Comparison of ENCODE assay signal across 24 mouse cellular contexts in genomic region chr8:48032046-48032445, GRCm38 (mm10). TPM values are rescaled to one million over a fixed set of nuclear protein-coding genes. Genes with fewer than 3 reads are reported as not detected.
DNase-seq lines count a peak whose midpoint lies in the region; ATAC-seq lines count a peak whose summit lies in the region.
"Had no signal": no experiment of that assay in that cellular context is flagged by ENCODE, and none has a peak within 500 bp of the region (broad histone marks: within the 10 kb centered on the region; RNA-seq: fewer than 3 reads in every experiment).

No protein-coding gene starts in this region.

- WGBS in embryonic facial prominence, embryonic 10.5 days = 18% methylated on average over 2 of the region's 2 CpGs

- peak; percentile 75 for DNase-seq in embryo, embryonic 10 days (ENCODE audit: low spot score)
- DNase-seq in embryo, embryonic 11 days = peak; percentile 52
- DNase-seq in embryonic facial prominence, embryonic 10.5 days (ENCODE audit: low spot score) = peak; percentile 34
- DNase-seq in right cerebral cortex, postnatal 10 days (ENCODE audit: low spot score in 2 of 2) = no peak
- DNase-seq in heart, adult 8-10 months (ENCODE audit: low spot score) = no peak
- no peak for DNase-seq in left cerebral cortex, adult 18-20 months (ENCODE audit: low spot score in 2 of 2)
- DNase-seq: adrenal gland, adult 8-10 months; adrenal gland, postnatal 14 days; adrenal gland, postnatal 36 days; cerebellum, adult 11-12 months; cerebellum, adult 2 months; cerebellum, adult 9-10 months; cerebellum, postnatal 10 days; cerebellum, postnatal 25 days had no signal

- no peaks in the 10 kb centered on the region for H3K27me3 ChIP-seq in embryonic facial prominence, embryonic 10.5 days (replicated peaks; ENCODE audit: low read depth, poor library complexity, severe bottlenecking)
- H3K27me3 ChIP-seq: embryonic facial prominence, embryonic 13.5 days; embryonic facial prominence, embryonic 15.5 days; forebrain, embryonic 12.5 days had no signal

- ATAC-seq in megakaryocyte-erythroid progenitor cell, adult 5-6 weeks (replicated peaks; ENCODE audit: low FRiP score, low TSS enrichment, poor library complexity, severe bottlenecking) = no peak
- ATAC-seq: activated CD4-positive, CD25-positive, alpha-beta regulatory T cell, adult 4 months; forebrain, embryonic 14.5 days; forebrain, embryonic 16.5 days; Patski had no signal

- H3K9me3 ChIP-seq in embryonic facial prominence, embryonic 10.5 days = 0 out of 2 replicates have a peak, but pooled peaks cover 3% of the 10 kb centered on the region
- H3K9me3 ChIP-seq: embryonic facial prominence, embryonic 13.5 days; embryonic facial prominence, embryonic 15.5 days; forebrain, embryonic 10.5 days; forebrain, embryonic 12.5 days had no signal

- H3K27ac ChIP-seq in embryonic facial prominence, embryonic 10.5 days (replicated peaks) = no peak overlapping the region
- H3K27ac ChIP-seq: embryonic facial prominence, embryonic 13.5 days; embryonic facial prominence, embryonic 15.5 days; forebrain, embryonic 10.5 days; forebrain, embryonic 12.5 days had no signal

- no peak overlapping the region for H3K4me3 ChIP-seq in embryonic facial prominence, embryonic 10.5 days
- H3K4me3 ChIP-seq: embryonic facial prominence, embryonic 13.5 days; embryonic facial prominence, embryonic 15.5 days; erythroblast, embryonic 14.5 days; forebrain, embryonic 10.5 days; forebrain, embryonic 12.5 days had no signal

- peaks cover 11% of the 10 kb centered on the region for H3K4me1 ChIP-seq in embryonic facial prominence, embryonic 10.5 days
- H3K4me1 ChIP-seq: embryonic facial prominence, embryonic 13.5 days; embryonic facial prominence, embryonic 15.5 days; forebrain, embryonic 10.5 days; forebrain, embryonic 12.5 days had no signal

- H3K36me3 ChIP-seq in embryonic facial prominence, embryonic 10.5 days (replicated peaks) = no peaks in the 10 kb centered on the region
- H3K36me3 ChIP-seq: embryonic facial prominence, embryonic 13.5 days; embryonic facial prominence, embryonic 15.5 days; forebrain, embryonic 10.5 days; forebrain, embryonic 12.5 days had no signal

RNA-seq across cellular contexts. Expression of gene Wwc2, which starts 41.3 kb away (rescaled TPM):
- polyA plus RNA-seq in embryonic facial prominence, embryonic 10.5 days (2016; fragmentation: Nextera tagmentation; extraction: Ambion mirVana) = 10.6 and 11.1 TPM in 2 replicates
- 5.1 and 5.8 TPM in 2 replicates for total RNA-seq in megakaryocyte-erythroid progenitor cell, adult 5-6 weeks (2014; fragmentation: Nextera tagmentation)
- 6.3 and 6.8 TPM in 2 replicates for total RNA-seq in megakaryocyte-erythroid progenitor cell, adult 5-6 weeks (2017)
- total RNA-seq in heart, adult 8-10 months (2022) = 10 to 100 TPM; 24.1 to 25.3 (median 24.6) TPM
- total RNA-seq in left cerebral cortex, adult 18-20 months (2021) = 10 to 100 TPM; 22.4 to 22.8 TPM

Comparison
In these comparisons a context has a peak if more than half of its experiments do, and no peak if none do; other contexts are left out.
1. DNase-seq: peak in embryo, embryonic 10 days (single experiment), embryo, embryonic 11 days (single experiment) and embryonic facial prominence, embryonic 10.5 days (single experiment); none in right cerebral cortex, postnatal 10 days (0 of 2), heart, adult 8-10 months (single experiment) and left cerebral cortex, adult 18-20 months (0 of 2).